ENCODE assay signal across 29 mouse cellular contexts in the genomic region with DNA sequence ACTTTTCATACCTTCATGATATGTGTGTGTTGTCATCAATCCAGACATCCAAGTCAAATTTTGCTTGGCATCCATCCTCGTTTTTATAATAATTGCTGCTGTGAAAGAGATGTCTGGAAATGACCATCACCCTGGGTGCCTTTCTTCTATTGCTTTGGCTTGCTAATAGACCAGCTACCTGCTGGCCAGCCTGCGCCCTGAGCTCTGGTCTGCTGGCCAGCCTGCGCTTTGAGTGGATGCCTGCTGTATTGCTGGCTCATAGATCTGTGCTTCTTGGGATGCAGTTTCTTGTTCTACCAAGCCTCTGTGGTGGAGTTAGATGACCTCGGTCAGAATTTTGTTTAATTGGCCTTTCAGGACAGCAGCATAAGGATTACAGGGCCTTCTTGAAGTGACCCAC.
DNase-seq lines count a peak whose midpoint lies in the region; ATAC-seq and TF ChIP-seq lines count a peak whose summit lies in the region.
"Had no signal": no experiment of that assay in that cellular context is flagged by ENCODE, and none has a peak within 500 bp of the region (broad histone marks: within the 10 kb centered on the region; RNA-seq: fewer than 3 reads in every experiment).

No protein-coding gene starts in this region.

- peak; percentile 2 for DNase-seq in cerebellum, adult 11-12 months
- DNase-seq in cerebellum, postnatal 4 days (ENCODE audit: low spot score in 2 of 2): no peak
- peak; percentile 2 for DNase-seq in cerebellum, adult 9-10 months
- DNase-seq in cerebellum, postnatal 14 days: peak; percentile 18 to 48
- DNase-seq in layer of hippocampus, adult 2 months (ENCODE audit: low spot score in 2 of 2): no peak
- DNase-seq in midbrain, embryonic 11.5 days (ENCODE audit: low spot score, missing footprints): no peak
- DNase-seq: adrenal gland, postnatal 10 days; adrenal gland, postnatal 36 days; B cell, adult 2 months; forebrain, postnatal 0 days; gastrocnemius, adult 2 months; gastrocnemius, postnatal 14 days; heart, adult 18-20 months; heart, postnatal 10 days; heart, postnatal 36 days; kidney, adult 11 months had no signal

- no peak overlapping the region for H3K4me2 ChIP-seq in midbrain, embryonic 11.5 days
- H3K4me2 ChIP-seq: embryonic facial prominence, embryonic 12.5 days; embryonic facial prominence, embryonic 15.5 days; heart, embryonic 12.5 days; heart, embryonic 15.5 days; hindbrain, embryonic 13.5 days; intestine, embryonic 15.5 days had no signal

- no peak overlapping the region for H3K9ac ChIP-seq in midbrain, embryonic 11.5 days (ENCODE audit: low read length)
- H3K9ac ChIP-seq: embryonic facial prominence, embryonic 12.5 days; embryonic facial prominence, embryonic 15.5 days; forebrain, postnatal 0 days; heart, embryonic 12.5 days; heart, embryonic 15.5 days; hindbrain, embryonic 13.5 days; intestine, embryonic 15.5 days had no signal

- 85% methylated on average over 4 of the region's 4 CpGs for WGBS in midbrain, embryonic 11.5 days

- no peak for TF ChIP-seq CTCF in layer of hippocampus, adult 2 months (conservative IDR thresholded peaks at IDR 0.05)

- no peak overlapping the region for H3K27ac ChIP-seq in layer of hippocampus, adult 2 months
- H3K27ac ChIP-seq in midbrain, embryonic 11.5 days (ENCODE audit: low read depth, low read length): no peak overlapping the region
- H3K27ac ChIP-seq: embryonic facial prominence, embryonic 12.5 days; embryonic facial prominence, embryonic 15.5 days; gastrocnemius, adult 2 months; heart, embryonic 15.5 days; hindbrain, embryonic 10.5 days; hindbrain, embryonic 13.5 days; intestine, embryonic 15.5 days had no signal

- no peaks in the 10 kb centered on the region for H3K4me1 ChIP-seq in midbrain, embryonic 11.5 days (ENCODE audit: control insufficient read depth, insufficient read depth, low read length)
- H3K4me1 ChIP-seq: embryonic facial prominence, embryonic 12.5 days; embryonic facial prominence, embryonic 15.5 days; heart, embryonic 15.5 days; intestine, embryonic 15.5 days had no signal

- no peaks in the 10 kb centered on the region for H3K27me3 ChIP-seq in midbrain, embryonic 11.5 days (ENCODE audit: control insufficient read depth, insufficient read depth, low read length)
- H3K27me3 ChIP-seq: CH12.LX; embryonic facial prominence, embryonic 12.5 days; embryonic facial prominence, embryonic 15.5 days; heart, embryonic 12.5 days; heart, embryonic 15.5 days; hindbrain, embryonic 13.5 days; intestine, embryonic 15.5 days; Patski had no signal

- no peak for ATAC-seq in megakaryocyte progenitor cell, adult 5-6 weeks (replicated peaks; ENCODE audit: poor library complexity)
- ATAC-seq in midbrain, embryonic 11.5 days (ENCODE audit: low FRiP score): no peak
- ATAC-seq: forebrain, embryonic 14.5 days; forebrain, postnatal 0 days; hindbrain, embryonic 16.5 days; intestine, embryonic 15.5 days; Patski had no signal

- H3K9me3 ChIP-seq in midbrain, embryonic 11.5 days (ENCODE audit: control insufficient read depth, low read length): no peaks in the 10 kb centered on the region
- H3K9me3 ChIP-seq: embryonic facial prominence, embryonic 12.5 days; embryonic facial prominence, embryonic 15.5 days; G1E; heart, embryonic 12.5 days; heart, embryonic 15.5 days; hindbrain, embryonic 10.5 days; hindbrain, embryonic 13.5 days; intestine, embryonic 15.5 days had no signal

- no peak overlapping the region for H3K4me3 ChIP-seq in layer of hippocampus, adult 2 months
- H3K4me3 ChIP-seq in midbrain, embryonic 11.5 days (ENCODE audit: low read depth, low read length): no peak overlapping the region
- H3K4me3 ChIP-seq: embryonic facial prominence, embryonic 12.5 days; embryonic facial prominence, embryonic 15.5 days; gastrocnemius, adult 2 months; heart, embryonic 12.5 days; heart, embryonic 15.5 days; hindbrain, embryonic 10.5 days; hindbrain, embryonic 13.5 days; intestine, embryonic 15.5 days had no signal

- no peaks in the 10 kb centered on the region for H3K36me3 ChIP-seq in midbrain, embryonic 11.5 days (ENCODE audit: control insufficient read depth, insufficient read depth, low read length)
- H3K36me3 ChIP-seq: embryonic facial prominence, embryonic 12.5 days; embryonic facial prominence, embryonic 15.5 days; G1E; heart, embryonic 12.5 days; heart, embryonic 15.5 days; hindbrain, embryonic 10.5 days; hindbrain, embryonic 13.5 days; intestine, embryonic 15.5 days had no signal

Comparison
In these comparisons a context has a peak if more than half of its experiments do, and no peak if none do; other contexts are left out.
1. DNase-seq: peak in cerebellum, adult 11-12 months (single experiment), cerebellum, adult 9-10 months (single experiment) and cerebellum, postnatal 14 days (2 of 2); none in cerebellum, postnatal 4 days (0 of 2), layer of hippocampus, adult 2 months (0 of 2) and midbrain, embryonic 11.5 days (single experiment).